Comparison of ENCODE assay signal across 8 mouse cellular contexts in genomic region chr4:147869238-147869637, GRCm38 (mm10). TPM values are rescaled to one million over a fixed set of nuclear protein-coding genes. Genes with fewer than 3 reads are reported as not detected.
DNase-seq lines count a peak whose midpoint lies in the region; ATAC-seq and TF ChIP-seq lines count a peak whose summit lies in the region.

No protein-coding gene starts in this region.

- 5% methylated on average over 5 of the region's 5 CpGs for WGBS in heart, embryonic 12.5 days
- 19% methylated on average over 5 of the region's 5 CpGs for WGBS in hindbrain, embryonic 14.5 days
- 8% methylated on average over 5 of the region's 5 CpGs for WGBS in midbrain, embryonic 15.5 days

- H3K27ac ChIP-seq in heart, embryonic 12.5 days (ENCODE audit: poor library complexity, severe bottlenecking), result peak overlapping the region; percentile 73; the same call in 1 of the 2 replicates
- no peak overlapping the region for H3K27ac ChIP-seq in cortical plate, adult 2 months (ENCODE audit: insufficient read depth, low read length)
- peak overlapping the region; percentile 15; the same call in 1 of the 2 replicates for H3K27ac ChIP-seq in hindbrain, embryonic 14.5 days
- H3K27ac ChIP-seq in midbrain, embryonic 15.5 days, result no peak overlapping the region

- ATAC-seq in heart, embryonic 12.5 days (ENCODE audit: insufficient number of reproducible peaks, low FRiP score), result no peak
- no peak for ATAC-seq in hindbrain, embryonic 14.5 days (ENCODE audit: low FRiP score)
- no peak for ATAC-seq in midbrain, embryonic 15.5 days (replicated peaks)

- no peak for TF ChIP-seq CTCF in cortical plate, adult 2 months (IDR thresholded peaks at IDR 0.05; ENCODE audit: extremely low read depth, insufficient read depth, low read length)

- no peak for TF ChIP-seq POLR2A in cortical plate, adult 2 months (IDR thresholded peaks at IDR 0.05; ENCODE audit: extremely low read depth, insufficient read depth, low read length)

- H3K4me2 ChIP-seq in heart, embryonic 12.5 days, result peak overlapping the region; percentile 84
- H3K4me2 ChIP-seq in hindbrain, embryonic 14.5 days (replicated peaks), result peak overlapping the region; percentile 81
- H3K4me2 ChIP-seq in midbrain, embryonic 15.5 days, result peak overlapping the region; percentile 67

- H3K4me3 ChIP-seq in heart, embryonic 12.5 days, result peak overlapping the region; percentile 74
- peak overlapping the region; percentile 69 for H3K4me3 ChIP-seq in cortical plate, adult 2 months (ENCODE audit: insufficient read depth, low read length)
- peak overlapping the region; percentile 69 for H3K4me3 ChIP-seq in hindbrain, embryonic 14.5 days (replicated peaks; ENCODE audit: low read length)
- peak overlapping the region; percentile 67 for H3K4me3 ChIP-seq in midbrain, embryonic 15.5 days

- peaks cover 23% of the 10 kb centered on the region for H3K4me1 ChIP-seq in heart, embryonic 12.5 days (replicated peaks)
- H3K4me1 ChIP-seq in cortical plate, adult 2 months (ENCODE audit: control insufficient read depth, insufficient read depth, low read length), result peaks cover 5% of the 10 kb centered on the region
- H3K4me1 ChIP-seq in hindbrain, embryonic 14.5 days (replicated peaks; ENCODE audit: control insufficient read depth, insufficient read depth, low read length), result peaks cover 19% of the 10 kb centered on the region
- H3K4me1 ChIP-seq in midbrain, embryonic 15.5 days, result peaks cover 28% of the 10 kb centered on the region

- peaks cover 50% of the 10 kb centered on the region for H3K36me3 ChIP-seq in heart, embryonic 12.5 days
- peaks cover 30% of the 10 kb centered on the region for H3K36me3 ChIP-seq in hindbrain, embryonic 14.5 days (replicated peaks; ENCODE audit: control insufficient read depth, insufficient read depth)
- peaks cover 21% of the 10 kb centered on the region for H3K36me3 ChIP-seq in midbrain, embryonic 15.5 days (replicated peaks)

- intact Hi-C loops in heart, postnatal 25 days (cut with DNase I), result loop anchor here (5.0 kb wide), 1 partner anchor 68 kb away; the partner anchor contains the start of gene Plod1
- intact Hi-C loops in left cerebral cortex, postnatal 10 days (cut with DNase I), result no loop called here

- no peaks in the 10 kb centered on the region for H3K27me3 ChIP-seq in heart, embryonic 12.5 days (replicated peaks)
- H3K27me3 ChIP-seq in hindbrain, embryonic 14.5 days (ENCODE audit: control insufficient read depth, insufficient read depth, low read length), result no peaks in the 10 kb centered on the region
- no peaks in the 10 kb centered on the region for H3K27me3 ChIP-seq in midbrain, embryonic 15.5 days (replicated peaks)

- DNase-seq in heart, postnatal 25 days (ENCODE audit: low spot score), result no peak
- no peak for DNase-seq in hindbrain, embryonic 14.5 days (ENCODE audit: low spot score)
- DNase-seq in left cerebral cortex, postnatal 10 days (ENCODE audit: extremely low spot score in 1 of 2, low spot score in 2 of 2), result no peak
- DNase-seq in adrenal gland, postnatal 25 days, result no peak
- no peak for DNase-seq in c-Kit-positive CD71-positive TER-119-positive erythroid progenitor cells, embryonic 14.5 days (ENCODE audit: low spot score)

- peak overlapping the region; percentile 73 for H3K9ac ChIP-seq in heart, embryonic 12.5 days
- H3K9ac ChIP-seq in hindbrain, embryonic 14.5 days, result peak overlapping the region; percentile 55
- peak overlapping the region; percentile 37 for H3K9ac ChIP-seq in midbrain, embryonic 15.5 days

- no peaks in the 10 kb centered on the region for H3K9me3 ChIP-seq in heart, embryonic 12.5 days (replicated peaks)
- H3K9me3 ChIP-seq in hindbrain, embryonic 14.5 days (ENCODE audit: control insufficient read depth, low read length), result no peaks in the 10 kb centered on the region
- H3K9me3 ChIP-seq in midbrain, embryonic 15.5 days, result no peaks in the 10 kb centered on the region

RNA-seq across cellular contexts. Expression of gene Fv1, which starts 0.5 kb away (rescaled TPM):
- 9.0 and 9.1 TPM in 2 replicates for polyA plus RNA-seq in heart, embryonic 12.5 days (2016; fragmentation: Nextera tagmentation; extraction: Ambion mirVana)
- total RNA-seq in heart, postnatal 25 days (2021), result 10 to 100 TPM; 23.8 to 26.4 TPM
- polyA plus RNA-seq in cortical plate, adult 2 months (2012; rRNA removed), result 7.1 and 7.8 TPM in 2 replicates
- 7.2 and 11.3 TPM in 2 replicates for polyA plus RNA-seq in hindbrain, embryonic 14.5 days (2014; fragmentation: Nextera tagmentation; extraction: Ambion mirVana)
- polyA plus RNA-seq in midbrain, embryonic 15.5 days (2015; fragmentation: Nextera tagmentation; extraction: Ambion mirVana), result 9.5 and 9.7 TPM in 2 replicates
- 1 to 10 TPM; 6.5 to 7.2 TPM for total RNA-seq in left cerebral cortex, postnatal 10 days (2021)
- total RNA-seq in adrenal gland, postnatal 25 days (2021), result 12.2 and 16.6 TPM in 2 replicates

RNA-seq across cellular contexts. Expression of gene Miip, which starts 0.6 kb away (rescaled TPM):
- polyA plus RNA-seq in heart, embryonic 12.5 days (2016; fragmentation: Nextera tagmentation; extraction: Ambion mirVana), result 23.4 and 26.3 TPM in 2 replicates
- 1 to 10 TPM; 6.9 to 8.0 TPM for total RNA-seq in heart, postnatal 25 days (2021)
- 57.6 and 62.3 TPM in 2 replicates for polyA plus RNA-seq in cortical plate, adult 2 months (2012; rRNA removed)
- polyA plus RNA-seq in hindbrain, embryonic 14.5 days (2014; fragmentation: Nextera tagmentation; extraction: Ambion mirVana), result 20.8 and 25.5 TPM in 2 replicates
- 43.3 and 48.3 TPM in 2 replicates for polyA plus RNA-seq in midbrain, embryonic 15.5 days (2015; fragmentation: Nextera tagmentation; extraction: Ambion mirVana)
- 10 to 100 TPM; 17.9 to 22.3 TPM for total RNA-seq in left cerebral cortex, postnatal 10 days (2021)
- total RNA-seq in adrenal gland, postnatal 25 days (2021), result 31.9 and 37.7 TPM in 2 replicates

RNA-seq across cellular contexts. Expression of gene Zfp933, which starts 21.1 kb away (rescaled TPM):
- polyA plus RNA-seq in heart, embryonic 12.5 days (2016; fragmentation: Nextera tagmentation; extraction: Ambion mirVana), result 5.0 and 5.9 TPM in 2 replicates
- 10 to 100 TPM; 11.4 to 11.8 TPM for total RNA-seq in heart, postnatal 25 days (2021)
- 9.9 and 10.0 TPM in 2 replicates for polyA plus RNA-seq in cortical plate, adult 2 months (2012; rRNA removed)
- 7.2 and 7.3 TPM in 2 replicates for polyA plus RNA-seq in hindbrain, embryonic 14.5 days (2014; fragmentation: Nextera tagmentation; extraction: Ambion mirVana)
- polyA plus RNA-seq in midbrain, embryonic 15.5 days (2015; fragmentation: Nextera tagmentation; extraction: Ambion mirVana), result 7.5 and 7.6 TPM in 2 replicates
- 10 to 100 TPM; 14.5 to 18.1 TPM for total RNA-seq in left cerebral cortex, postnatal 10 days (2021)
- 36.5 and 37.1 TPM in 2 replicates for total RNA-seq in adrenal gland, postnatal 25 days (2021)

RNA-seq across cellular contexts. Expression of gene Mfn2, which starts 35.3 kb away (rescaled TPM):
- 121 and 123 TPM in 2 replicates for polyA plus RNA-seq in heart, embryonic 12.5 days (2016; fragmentation: Nextera tagmentation; extraction: Ambion mirVana)
- 100 to 1,000 TPM; 689 to 706 TPM for total RNA-seq in heart, postnatal 25 days (2021)
- polyA plus RNA-seq in cortical plate, adult 2 months (2012; rRNA removed), result 101 and 105 TPM in 2 replicates
- polyA plus RNA-seq in hindbrain, embryonic 14.5 days (2014; fragmentation: Nextera tagmentation; extraction: Ambion mirVana), result 83.4 and 91.6 TPM in 2 replicates
- 101 and 104 TPM in 2 replicates for polyA plus RNA-seq in midbrain, embryonic 15.5 days (2015; fragmentation: Nextera tagmentation; extraction: Ambion mirVana)
- total RNA-seq in left cerebral cortex, postnatal 10 days (2021), result 100 to 1,000 TPM; 173 to 182 TPM
- total RNA-seq in adrenal gland, postnatal 25 days (2021), result 151 and 217 TPM in 2 replicates

RNA-seq across cellular contexts. Expression of gene Zfp984, which starts 59.6 kb away (rescaled TPM):
- 9.1 and 11.0 TPM in 2 replicates for polyA plus RNA-seq in heart, embryonic 12.5 days (2016; fragmentation: Nextera tagmentation; extraction: Ambion mirVana)
- total RNA-seq in heart, postnatal 25 days (2021), result 1 to 10 TPM; 1.9 to 2.7 TPM
- 3.7 and 4.0 TPM in 2 replicates for polyA plus RNA-seq in cortical plate, adult 2 months (2012; rRNA removed)
- 4.8 and 6.1 TPM in 2 replicates for polyA plus RNA-seq in hindbrain, embryonic 14.5 days (2014; fragmentation: Nextera tagmentation; extraction: Ambion mirVana)
- polyA plus RNA-seq in midbrain, embryonic 15.5 days (2015; fragmentation: Nextera tagmentation; extraction: Ambion mirVana), result 2.7 and 3.4 TPM in 2 replicates
- 1 to 10 TPM; 3.1 to 4.1 TPM for total RNA-seq in left cerebral cortex, postnatal 10 days (2021)
- 7.2 TPM in 2 replicates for total RNA-seq in adrenal gland, postnatal 25 days (2021)

Comparison
In these comparisons a context has a peak if more than half of its experiments do, and no peak if none do; other contexts are left out.
1. H3K27ac ChIP-seq: peak in heart, embryonic 12.5 days (single experiment) and hindbrain, embryonic 14.5 days (single experiment); none in cortical plate, adult 2 months (single experiment) and midbrain, embryonic 15.5 days (single experiment).
2. Peak in every context shown above with its lines, with median percentiles within 50 percentile points of each other: H3K4me2 ChIP-seq, H3K4me3 ChIP-seq and H3K9ac ChIP-seq.